Mouse (Mus musculus): ENCODE results near the gene Mef2c.

Mef2c gene

DNA sequence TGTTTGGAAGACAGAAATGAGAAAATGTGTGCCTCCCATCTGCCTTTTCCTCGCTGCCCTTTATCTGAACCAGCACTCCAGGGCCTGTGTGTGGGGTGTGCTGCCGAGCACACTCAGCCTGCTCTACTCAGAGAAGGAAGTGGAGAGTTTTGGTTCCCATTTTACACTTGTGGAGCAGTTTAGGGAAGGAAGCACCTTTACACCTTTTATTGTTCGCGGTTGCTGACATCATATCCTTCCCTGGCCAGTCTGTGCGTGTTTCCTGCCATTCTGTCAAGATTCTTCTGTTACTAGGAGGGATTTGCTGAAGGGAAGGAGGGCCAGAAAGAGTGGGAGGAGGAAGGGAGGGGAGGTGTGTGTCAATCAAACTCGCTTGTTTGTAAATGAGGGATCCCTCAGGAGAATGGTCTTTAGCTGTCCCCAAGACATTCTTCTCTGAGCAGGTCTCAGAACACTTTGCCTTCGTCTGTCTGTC is 68.2 kb downstream of the Mef2c start:
- DNase-seq (ENCODE audit: low read depth, low spot score): peak; percentile 71

DNA sequence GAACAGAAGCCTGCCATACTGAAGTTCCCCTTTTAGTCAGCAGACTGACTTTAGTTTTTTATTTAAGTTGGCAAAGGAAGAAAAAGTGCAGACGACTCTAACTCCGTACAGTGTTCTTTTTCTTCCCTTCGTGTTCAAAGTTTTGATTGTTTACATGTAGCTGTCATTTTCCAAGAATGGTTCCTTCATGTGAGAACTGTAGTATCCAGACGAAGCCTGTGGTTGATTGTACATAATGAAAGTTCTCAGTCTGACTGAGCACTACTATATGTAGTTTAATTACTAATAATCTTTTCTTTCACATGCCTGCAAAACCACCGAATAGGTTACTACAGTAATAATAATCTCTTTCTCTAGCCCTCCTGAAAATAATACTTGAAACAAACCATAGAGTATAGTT is 68.6 kb downstream of the Mef2c start:
- no peak for DNase-seq (ENCODE audit: low read depth, low spot score)

DNA sequence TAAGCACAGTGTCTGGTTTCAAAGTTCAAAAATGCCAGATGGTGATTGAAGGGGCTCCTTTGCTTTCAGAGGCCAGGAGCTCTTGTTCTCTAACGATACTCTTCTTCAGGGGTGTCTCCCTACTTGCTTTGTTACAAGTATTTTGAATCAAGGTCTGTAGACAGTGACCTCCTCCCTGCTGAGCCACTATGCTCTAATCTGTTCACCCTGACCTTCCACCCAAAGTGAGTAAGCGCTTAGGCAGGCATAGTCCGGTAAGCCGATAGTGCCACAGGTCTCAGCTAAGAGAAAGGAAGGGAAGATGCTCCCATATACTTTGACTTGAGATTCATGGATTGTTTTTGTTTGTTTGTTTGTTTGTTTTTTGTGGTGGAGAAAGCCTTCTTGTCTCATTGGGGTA is 69.5 kb downstream of the Mef2c start:
- no peak for DNase-seq (ENCODE audit: low read depth, low spot score)

DNA sequence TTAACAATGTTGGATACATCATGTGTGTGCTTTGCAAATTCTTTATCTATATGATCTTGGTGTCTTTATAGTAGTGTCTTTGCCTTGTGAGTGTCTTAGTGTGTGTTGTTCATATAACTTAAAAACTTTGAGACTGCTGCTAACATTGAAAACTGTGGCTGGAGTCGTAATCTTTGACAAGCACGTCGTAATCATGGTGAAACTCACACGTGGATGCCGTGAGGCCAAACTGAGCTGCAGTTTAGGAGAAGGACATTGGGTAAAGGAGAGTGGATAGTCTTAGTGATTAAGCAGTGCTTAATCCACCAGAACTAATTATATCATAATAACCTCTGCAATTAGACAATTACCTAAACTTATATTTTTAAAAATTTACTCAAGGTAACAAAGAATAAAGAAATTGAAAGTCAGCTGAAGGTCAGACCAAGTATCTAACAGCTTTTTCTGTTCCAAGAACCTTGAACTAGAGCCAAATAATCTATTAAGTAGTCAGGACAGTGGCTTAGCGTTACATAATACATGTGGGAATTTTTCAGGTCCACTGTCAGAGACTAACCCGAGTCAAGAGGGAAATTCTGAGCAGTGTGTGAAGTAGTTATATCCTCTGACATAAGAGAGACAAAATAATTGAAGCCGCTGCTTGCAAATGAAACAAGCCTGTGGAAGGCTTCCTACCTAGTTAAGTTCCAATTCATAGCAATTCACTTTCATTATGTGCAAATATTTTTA is 70.2 kb downstream of the Mef2c start:
- DNase-seq (ENCODE audit: low read depth, low spot score): no peak

DNA sequence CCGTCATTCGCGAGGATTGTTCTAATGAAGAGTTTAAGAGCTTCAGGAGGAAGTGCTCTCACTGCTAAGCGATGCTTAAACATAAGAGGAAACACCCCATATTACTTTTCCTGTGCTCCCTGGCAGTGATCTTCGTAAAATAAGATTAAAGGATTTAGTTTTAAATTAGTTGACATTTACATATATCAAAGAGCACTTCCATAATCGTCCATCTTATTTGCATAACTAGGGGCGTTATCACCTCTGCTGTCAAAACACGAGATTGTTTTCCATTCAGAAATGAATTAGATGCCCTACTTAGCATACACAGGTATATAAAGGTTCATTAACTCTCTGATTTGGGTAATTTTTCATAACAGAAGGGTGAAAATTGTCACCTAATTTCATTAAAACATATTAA is 71.0 kb downstream of the Mef2c start:
- DNase-seq (ENCODE audit: low read depth, low spot score): no peak

DNA sequence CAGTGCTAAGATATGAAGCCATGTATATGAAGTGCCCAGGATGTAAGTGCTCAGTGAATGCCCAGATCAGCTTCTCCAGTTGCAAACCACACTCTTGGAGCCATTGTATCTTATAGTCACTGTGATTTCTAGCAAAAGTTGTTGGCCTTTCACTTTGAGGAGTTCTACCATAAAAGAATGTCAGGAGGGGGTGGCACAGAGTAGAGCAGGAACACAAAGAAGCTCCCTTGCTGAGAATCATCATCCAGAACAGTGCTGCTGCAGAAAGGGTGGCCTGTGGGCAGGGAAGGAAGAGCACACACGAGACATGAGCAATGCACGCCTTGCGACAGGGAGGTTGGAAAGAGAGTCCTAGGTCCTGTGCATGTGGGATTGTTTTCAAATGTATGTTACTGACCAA is 75.6 kb downstream of the Mef2c start:
- no peak for DNase-seq (ENCODE audit: low read depth, low spot score)

DNA sequence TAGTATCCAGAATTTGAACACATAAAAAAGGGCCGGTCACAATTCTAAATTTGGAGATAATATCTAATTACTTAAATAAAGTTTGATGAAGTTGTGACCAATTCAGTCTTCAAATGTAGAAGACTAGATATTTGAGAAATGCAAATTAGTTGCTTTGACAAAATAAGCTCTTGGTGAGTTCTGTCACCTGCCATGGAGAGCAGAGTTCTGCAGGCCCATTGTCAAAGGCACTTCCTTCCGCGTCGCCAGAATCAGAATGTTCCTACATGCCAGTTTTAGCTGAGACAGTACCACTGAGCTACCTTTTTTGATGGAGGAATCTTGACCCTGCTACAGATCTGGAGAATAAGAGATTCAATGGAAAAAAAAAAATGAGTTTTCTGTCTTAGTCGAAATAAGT is 77.0 kb downstream of the Mef2c start:
- no peak for DNase-seq (ENCODE audit: low read depth, low spot score)

DNA sequence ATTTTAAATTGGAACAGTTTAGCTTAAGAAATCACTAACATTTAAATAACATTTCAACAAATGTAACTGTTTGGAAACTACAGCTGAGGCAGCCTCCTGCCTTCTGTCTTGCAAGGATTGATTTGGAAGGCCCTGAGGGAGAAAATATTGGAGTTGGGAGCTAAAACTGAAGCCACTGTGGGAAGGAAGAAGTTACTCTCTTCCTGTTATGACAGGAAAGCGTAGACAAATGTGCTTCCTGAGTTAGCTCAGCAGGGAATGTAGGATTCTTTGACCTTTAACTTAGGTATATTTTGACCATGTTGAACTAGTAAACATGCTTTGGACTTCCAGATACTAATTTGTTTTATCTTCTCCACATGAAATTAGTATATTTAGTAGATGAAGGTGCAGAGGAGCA is 78.7 kb downstream of the Mef2c start:
- DNase-seq (ENCODE audit: low read depth, low spot score): no peak

DNA sequence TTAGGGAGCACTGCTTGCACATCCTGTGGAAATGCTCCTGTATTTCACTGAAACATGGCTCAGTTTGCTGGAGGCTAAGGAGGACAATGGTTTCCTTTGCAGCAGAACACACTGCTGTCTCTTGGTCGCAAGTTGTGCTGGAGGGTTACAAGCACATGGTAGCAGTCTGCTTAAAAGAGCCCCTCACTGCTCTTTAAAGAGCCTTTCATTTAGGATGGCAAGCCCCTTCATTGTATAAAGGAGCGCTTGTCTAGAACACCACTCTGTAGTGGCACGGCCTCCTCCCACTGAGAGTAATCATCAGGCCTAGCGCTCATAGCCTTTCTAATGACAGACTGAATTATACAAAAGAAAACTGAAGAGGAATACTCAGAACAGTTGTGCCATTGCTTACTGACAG is 80.0 kb downstream of the Mef2c start:
- DNase-seq (ENCODE audit: low read depth, low spot score): no peak

DNA sequence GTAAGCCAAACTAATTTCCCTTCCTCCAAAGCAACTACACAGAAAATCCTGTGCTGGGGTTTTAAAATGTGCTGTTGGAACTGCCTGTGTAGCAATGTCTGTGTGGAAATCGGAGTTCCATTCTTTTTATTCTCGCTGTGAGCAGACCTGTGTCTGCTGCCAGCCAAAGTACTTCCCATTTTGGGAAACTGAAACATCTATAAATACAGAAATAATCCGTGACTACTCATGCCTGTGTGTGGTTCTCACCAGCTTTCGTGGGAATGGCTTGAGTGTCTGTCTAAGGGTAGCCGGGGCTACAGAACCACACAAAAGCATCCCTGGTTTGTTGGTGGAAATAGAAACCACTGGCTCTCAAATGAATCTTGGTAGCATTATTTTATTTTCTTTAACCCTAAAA is 81.5 kb downstream of the Mef2c start:
- no peak for DNase-seq (ENCODE audit: low read depth, low spot score)

DNA sequence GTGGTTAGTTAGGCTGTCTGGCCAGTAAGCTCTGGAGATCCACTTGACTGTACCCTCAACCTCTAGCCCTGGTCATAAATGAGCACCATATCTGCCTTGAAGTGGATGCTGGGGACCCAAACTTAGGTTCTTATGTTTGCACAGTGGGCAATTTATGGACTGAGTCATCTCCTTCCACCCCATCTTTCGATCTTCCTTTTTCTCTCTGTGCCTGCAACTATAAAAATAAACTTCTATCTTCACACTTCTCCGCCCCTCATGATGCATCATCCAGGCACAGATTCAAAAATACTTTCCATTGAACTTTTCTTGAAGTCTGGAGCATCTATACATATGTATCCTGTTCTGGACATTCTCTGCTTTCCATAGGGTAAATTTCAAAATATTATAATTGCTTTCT is 84.4 kb downstream of the Mef2c start:
- DNase-seq (ENCODE audit: low read depth, low spot score): peak; percentile 74

DNA sequence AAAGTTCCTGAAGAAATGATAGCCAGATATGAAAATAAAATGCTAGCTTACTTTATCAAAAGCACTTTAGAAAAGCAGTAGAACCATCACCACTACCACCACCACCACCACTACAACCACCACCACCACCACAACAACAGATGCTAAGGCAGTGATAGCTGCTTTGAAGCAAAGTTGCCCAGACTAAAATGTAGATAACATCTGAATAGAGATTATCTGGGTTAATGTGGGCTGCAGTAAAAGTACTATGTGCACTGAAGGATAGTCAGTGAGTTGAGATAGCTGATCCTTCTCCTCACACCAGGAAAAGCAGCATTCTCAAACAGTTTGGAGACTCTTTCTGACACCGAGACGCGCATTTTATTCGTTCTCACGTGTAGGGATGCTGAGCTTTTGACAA is 87.1 kb downstream of the Mef2c start:
- DNase-seq (ENCODE audit: low read depth, low spot score): no peak

DNA sequence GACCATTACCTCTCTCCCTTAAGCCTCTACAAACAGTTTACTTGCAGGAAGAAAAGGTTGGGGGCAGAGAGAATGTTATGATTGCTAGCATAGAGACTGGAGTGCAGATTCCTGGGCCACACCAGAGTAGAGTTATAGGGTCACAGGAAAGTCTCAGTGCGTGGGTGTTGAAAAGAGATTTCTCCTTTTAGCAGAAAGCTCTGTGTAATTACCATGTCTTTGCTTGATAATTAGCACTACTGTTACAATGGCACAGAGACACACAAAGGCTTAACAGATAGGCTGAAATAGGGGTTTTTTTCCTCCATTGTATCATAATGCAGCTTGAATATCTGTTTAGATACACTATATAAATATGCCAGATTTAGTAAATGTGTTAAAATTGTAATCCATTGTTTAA is 91.6 kb downstream of the Mef2c start:
- DNase-seq (ENCODE audit: low read depth, low spot score): no peak

DNA sequence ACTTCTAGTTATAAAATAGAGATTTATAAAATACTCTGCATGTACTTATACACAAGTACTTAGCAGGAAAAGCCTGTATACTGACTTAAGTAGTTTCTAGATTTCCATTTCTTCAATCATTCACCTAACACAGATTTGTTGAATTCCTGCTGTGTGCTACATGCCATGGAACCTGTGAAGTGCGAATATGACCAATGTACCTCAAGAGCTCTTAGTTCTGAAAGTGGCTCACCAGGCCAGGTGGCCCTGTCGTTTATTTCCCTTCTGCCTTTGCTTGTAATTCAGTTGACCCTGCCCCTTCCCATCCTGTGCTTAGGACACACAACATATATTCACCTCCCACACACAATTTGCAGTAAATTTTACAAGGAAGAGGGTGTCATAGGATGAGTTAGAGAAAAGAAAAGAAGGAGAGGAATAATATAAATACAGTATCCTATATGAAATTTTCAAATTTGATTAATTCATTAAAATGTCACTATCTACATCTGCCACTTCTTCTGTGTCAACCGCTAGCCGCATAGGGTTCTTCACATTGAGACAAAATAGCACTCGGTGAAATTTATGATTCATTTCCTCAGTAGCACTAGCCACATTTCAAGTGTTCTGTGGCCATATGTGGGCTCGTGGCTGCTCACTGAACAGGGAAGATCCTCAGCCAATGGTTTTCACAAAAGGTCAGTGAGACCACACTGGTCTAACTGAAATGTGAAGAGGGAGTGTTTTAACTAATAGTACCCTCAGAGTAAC is 93.3 kb downstream of the Mef2c start:
- no peak for DNase-seq (ENCODE audit: low read depth, low spot score)

DNA sequence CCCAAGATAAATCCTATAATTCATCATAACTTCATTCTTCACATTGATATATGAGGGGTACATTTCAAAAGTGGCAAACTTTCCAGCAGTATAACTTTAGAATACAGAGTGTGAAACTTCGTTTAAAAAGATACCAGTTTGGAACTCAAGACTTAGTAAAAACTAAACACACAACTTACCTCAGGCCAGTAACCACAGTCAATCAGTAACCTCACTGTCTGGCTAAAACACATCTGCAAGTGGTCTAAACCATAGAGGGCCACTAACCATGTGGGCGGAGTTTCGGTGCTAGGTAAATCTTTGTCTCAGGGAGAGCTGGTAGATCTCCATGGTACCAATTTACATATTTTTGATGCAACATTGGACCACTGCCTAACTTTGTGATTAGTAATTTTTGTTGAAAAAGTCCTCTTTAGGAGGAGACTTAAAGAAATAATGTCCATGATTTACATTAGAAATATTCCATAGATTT is 93.9 kb downstream of the Mef2c start:
- no peak for DNase-seq (ENCODE audit: low read depth, low spot score)

DNA sequence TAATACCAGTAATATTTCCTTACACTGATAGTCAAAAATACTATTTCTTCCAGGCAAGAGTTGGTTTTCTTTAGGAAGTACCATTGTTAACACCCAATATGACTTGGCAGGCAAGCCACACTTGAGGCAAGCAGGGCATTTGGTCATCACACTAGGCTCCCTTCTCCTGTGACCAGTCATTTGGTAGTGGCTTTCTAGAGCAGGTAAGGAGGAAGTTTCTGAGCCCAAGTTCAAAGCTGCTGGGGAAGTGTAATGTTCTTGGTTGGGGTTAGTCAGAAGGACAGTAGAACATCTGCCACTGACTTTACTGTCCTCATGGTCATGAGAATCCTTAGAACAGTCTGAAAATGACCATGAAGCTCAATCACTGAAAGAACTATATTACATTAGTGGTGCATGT is 96.5 kb downstream of the Mef2c start:
- DNase-seq (ENCODE audit: low read depth, low spot score): no peak

DNA sequence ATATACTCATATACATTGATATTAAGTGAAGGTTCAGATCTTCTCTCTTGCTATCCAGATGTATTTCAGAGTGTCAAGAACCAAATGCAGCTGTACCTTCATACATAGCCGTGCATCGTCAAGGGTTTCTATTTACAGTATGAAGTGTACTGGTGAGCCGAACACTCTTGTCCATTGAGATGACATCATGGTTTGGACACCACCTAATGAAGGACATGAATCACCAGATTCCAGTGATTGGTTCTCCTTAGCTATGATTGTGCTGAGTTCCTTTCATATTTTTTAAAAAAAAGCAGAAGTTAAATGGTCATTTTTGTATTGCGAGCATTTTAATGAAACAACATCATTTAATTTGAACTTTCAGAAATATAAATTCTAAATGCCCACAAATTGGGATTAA is 97.9 kb downstream of the Mef2c start:
- DNase-seq (ENCODE audit: low read depth, low spot score): no peak

DNA sequence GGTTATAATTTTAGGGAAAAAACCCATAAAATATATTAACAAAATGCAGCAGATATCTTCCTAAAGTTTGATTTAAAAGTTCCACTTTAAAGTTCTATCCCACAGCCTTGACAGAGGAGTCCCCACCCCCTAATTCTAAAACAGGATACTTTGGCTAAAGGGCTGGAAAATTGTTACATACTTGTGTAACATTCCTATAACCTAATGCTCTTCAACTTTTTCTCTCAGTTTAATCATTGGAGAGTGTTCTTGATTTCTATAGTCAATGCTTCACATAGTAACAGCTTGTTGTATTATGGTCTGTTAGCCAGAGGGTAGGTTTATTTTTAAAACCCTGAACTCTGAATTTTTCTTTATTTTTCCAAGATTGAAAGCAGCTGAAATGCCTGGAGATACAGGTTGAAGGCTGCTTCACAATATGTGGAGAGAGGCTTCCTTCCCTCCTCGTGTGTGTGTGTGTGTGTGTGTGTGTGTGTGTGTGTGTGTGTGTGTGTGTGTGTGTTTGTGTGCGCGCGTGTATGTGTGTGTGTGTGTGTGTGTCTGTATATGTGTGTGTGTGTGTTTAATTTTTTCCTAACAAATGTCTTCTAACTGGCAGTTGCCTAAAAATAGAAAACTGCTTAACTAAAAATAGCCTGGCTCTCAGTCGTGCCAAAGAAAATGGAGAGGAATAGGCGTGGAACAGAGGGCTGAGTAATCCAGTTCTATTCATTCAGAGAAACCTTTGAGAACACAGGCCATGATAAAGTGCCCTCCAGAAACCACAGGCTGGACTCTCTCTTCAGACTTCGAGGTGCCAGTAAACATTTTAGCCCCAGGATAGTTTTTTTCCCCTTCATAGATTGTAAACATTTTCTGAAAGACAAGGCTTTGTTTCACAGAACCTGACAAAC is 99.8 kb downstream of the Mef2c start:
- DNase-seq (ENCODE audit: low read depth, low spot score): peak; percentile 67

DNA sequence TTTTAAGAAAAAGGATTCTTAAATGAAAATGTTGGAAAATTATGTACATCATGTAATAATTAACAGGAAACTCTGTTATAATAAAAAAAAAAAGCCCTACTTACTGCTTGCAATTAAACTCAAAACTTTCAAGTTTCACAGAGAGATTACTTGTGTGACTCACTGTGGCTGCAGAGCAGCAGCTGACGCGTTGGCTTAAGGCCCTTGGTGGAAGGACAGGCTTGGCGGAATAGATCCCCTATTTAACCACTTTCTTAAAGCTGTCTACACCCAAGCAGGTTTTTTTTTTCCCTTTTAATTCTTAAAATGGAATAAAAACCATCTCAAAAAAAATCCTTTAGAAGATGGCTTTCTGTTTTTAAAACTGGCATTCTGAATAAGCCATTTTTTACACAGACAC is 100.5 kb downstream of the Mef2c start:
- DNase-seq (ENCODE audit: low read depth, low spot score): peak; percentile 72

DNA sequence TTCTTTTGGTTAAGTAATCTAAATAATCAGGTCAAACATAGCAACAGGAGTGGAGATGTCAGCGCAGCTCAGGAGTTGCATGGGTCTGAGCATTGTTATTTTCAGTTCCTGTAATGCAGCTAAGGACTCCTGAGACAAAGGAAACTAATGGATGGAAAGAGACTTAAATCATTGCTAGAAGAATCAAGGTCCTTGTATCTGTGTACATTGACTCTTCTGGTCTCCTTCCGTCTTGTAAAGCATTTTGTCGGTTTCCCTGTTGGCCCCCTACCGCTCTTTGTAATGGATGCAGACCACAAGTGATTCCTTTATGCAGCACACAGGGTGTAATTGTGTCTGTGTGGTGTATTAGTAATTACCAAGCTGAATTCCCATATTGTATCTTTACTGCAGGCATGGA is 101.0 kb downstream of the Mef2c start:
- no peak for DNase-seq (ENCODE audit: low read depth, low spot score)

DNA sequence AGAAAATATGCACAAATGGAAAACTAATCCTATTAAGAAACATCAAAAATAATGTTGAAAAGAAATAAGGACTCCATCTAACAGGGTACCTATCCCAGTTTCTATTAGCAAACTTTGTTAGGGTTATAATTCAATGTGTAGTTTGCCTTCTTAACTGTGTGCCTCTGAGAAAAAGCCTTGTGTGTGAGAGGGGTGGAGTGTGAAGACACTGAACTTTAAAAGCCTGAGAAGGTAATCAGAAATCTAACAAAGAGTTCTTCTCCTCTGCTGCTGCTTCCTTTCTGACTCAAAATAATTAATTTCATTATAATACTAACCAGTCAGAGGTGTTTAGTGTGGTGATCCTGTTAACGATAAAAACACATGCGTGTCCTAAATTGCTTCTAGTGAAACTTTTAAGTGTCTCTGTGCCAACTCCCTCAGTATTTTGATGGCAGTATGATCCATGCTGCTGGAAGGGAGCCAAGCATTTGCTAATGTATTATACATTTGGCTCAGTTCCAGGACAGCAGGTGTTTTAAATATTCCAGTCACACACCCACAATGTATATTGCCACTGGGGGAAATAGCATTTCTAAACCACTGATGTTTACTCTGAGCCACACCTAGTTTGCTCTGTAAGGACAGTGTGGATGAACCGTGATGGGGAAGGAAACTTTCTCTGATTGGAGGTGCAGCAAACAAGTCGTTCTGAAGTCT is 104.2 kb downstream of the Mef2c start:
- DNase-seq (ENCODE audit: low read depth, low spot score): no peak
